Mouse (Mus musculus) natural killer cell, adult 2 months (primary cell): ENCODE measurements around the gene Alg14.

Experiments used
- DNase-seq, 2 experiments: peaks; one replicate each; pipeline ENCODE4 v3.0.0; 2022; ENCODE audit warnings: low spot score in 2 of 2

The Alg14 gene

DNA sequence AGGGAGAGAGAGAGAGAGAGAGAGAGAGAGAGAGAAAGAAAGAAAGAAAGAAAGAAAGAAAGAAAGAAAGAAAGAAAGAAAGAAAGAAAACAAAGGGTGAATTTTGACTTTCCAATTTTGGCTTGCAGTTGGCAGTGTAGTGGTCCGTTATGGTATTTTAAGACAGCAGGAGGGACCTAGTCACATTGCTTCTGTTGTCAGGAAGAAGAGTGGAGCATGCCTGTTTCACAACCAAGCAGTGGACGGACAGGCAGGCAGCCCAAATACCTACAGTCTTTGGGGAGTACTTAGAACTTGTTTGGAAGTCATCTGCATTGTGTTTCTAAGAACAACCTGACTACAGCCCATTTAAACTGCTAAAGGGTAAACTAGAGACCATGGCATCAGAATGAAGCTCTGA lies 47.1 kb downstream of the Alg14 start:
- DNase-seq = no peak

DNA sequence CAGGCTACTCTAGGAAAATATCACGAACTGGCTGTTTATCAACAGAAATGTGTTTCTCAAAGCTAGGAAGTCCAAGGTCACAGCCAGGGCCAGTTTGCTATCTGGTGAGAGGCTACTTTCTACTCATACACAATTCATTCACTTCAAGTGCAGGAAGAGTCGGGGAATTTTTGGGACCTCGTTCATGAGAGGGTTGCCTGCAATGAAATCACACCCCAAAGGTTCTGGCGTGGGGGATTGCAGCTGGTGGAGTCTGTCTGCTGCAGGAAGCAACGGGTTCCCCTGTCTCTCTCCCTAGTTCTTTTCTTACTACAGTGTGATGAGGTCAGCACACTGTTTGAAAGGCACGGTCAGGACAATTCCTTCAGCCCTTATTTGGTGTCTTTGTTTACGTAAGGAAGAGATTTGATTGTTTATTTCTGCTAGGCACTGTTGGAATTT lies 48.8 kb downstream of the Alg14 start:
- no peak for DNase-seq

- DNase-seq = no peak
These were observed 51.7 kb downstream of the Alg14 start for GRCm38 (mm10) chr3:121343224-121343623.

GRCm38 (mm10) chr3:121344056-121344945 lies 52.7 kb downstream of the Alg14 start:
- DNase-seq = no peak

DNA sequence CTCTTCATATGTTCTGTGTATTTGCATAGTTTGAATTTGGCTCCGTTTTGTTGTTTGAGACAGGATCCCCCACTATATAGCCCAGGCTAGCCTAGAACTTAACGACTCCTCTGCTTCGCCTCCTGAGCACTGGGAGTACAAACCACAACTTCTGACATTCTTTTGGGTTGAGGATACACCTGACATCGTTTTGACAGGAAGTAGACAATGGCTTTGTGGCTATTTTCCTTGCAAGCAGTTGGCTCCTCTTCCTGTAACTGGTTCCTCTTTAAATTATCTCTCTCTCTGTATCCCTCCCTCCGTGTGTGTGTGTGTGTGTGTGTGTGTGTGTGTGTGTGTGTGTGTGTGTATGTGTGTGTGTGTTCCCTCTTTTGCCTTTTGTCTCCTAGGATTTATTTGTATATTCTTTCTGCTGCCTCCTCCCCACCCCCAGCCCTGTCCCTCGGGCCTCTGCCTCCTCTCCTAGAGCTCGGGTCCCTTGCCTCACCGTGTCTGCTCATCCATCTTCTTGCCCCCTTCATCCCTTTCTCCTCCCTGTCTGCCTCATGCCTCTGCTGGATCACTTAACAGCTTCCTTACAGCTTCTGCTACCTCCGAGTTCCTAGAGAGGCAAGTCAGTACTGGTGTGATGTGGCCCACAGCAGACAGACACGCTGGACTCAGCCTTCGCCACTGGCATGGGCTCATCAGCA lies 53.5 kb downstream of the Alg14 start:
- DNase-seq = peak in 1 of 2 experiments; percentile 35

DNA sequence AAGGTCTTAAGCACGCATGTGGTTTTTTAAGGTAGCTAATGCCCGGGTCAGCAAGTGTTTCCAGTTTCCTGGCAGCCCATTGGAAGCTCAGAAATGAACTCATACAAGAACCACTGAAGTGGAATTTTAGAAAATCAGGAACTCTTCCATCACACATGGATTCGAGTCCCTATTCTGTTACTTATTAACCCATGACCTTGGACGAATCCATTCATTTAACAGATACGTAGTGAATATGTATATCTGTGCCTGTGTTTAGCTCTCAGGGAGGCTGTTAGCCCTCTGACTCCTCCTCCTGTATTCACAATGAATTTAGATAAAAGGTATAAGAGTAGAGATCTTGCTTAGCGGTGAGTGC lies 54.0 kb downstream of the Alg14 start:
- no peak for DNase-seq

GRCm38 (mm10) chr3:121346507-121347267 lies 55.1 kb downstream of the Alg14 start:
- DNase-seq = no peak

- no peak for DNase-seq
These were observed 57.2 kb downstream of the Alg14 start for GRCm38 (mm10) chr3:121348792-121349191.

DNA sequence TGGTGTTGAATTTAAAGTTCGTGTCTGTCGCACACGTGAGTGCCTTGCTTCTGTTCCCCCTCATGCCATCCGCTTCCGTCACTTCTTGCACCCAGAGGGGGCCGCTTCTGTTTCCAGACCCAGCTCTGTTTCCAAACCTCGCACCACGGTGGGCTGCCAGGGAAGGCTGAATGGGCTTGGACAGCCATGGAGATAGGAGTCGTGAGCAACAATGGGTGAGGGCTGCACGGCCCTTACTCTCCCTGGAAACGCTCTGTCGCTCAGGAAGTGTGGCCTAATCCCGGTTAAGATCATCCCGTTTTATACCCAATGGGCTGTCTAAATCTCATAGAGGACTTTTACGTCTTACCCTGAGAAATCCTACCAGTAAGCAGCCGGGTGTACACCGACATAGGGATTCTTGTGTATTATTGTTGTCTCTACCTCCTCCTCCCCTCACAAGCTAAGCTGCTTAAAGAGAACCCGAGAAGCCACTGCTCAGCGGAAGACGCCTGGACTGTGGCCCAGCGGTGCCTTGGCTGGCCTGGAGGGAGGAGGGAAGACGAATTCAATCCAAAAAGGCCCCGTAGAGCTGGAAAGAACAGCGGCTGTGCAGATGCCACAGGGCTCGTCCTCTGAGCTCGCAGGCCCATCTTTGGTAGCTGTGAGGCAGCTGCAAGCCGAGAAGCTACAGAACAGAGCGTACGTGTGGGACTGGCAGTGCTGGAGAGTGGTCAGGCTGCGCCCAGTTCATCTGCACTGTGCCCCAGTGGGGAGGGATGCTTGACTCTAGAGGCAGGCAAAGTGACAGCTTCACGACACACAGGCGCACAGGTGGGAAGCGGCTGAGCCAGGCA lies 58.0 kb downstream of the Alg14 start:
- DNase-seq = no peak

GRCm38 (mm10) chr3:121351257-121351656 lies 59.7 kb downstream of the Alg14 start:
- DNase-seq = no peak

GRCm38 (mm10) chr3:121354281-121354680 lies 62.7 kb downstream of the Alg14 start:
- no peak for DNase-seq

GRCm38 (mm10) chr3:121354861-121355470 lies 63.4 kb downstream of the Alg14 start:
- DNase-seq = no peak

- DNase-seq = no peak
These were observed 64.0 kb downstream of the Alg14 start for GRCm38 (mm10) chr3:121355569-121355968.

- DNase-seq = no peak
These were observed 64.5 kb downstream of the Alg14 start for GRCm38 (mm10) chr3:121356111-121356510.

- DNase-seq = no peak
These were observed 65.5 kb downstream of the Alg14 start for GRCm38 (mm10) chr3:121357030-121357429.

DNA sequence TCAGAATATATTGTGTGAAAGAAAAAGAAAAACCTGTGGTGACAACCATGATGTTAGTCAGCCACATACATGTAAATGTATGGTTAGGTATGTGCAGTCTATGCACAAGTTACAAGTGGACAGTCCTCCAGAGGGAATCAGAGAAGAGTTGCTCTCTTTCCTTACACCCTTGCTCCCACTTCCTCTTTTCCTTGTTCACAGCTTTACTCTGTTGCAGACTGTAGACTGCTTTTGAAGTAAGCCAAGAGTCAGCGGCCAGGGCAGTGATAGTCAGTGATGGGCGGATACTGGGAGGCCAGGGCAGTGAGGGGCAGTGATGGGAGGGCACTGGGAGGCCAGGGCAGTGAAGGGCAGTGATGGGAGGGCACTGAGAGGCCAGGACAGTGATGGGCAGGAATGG lies 66.7 kb downstream of the Alg14 start:
- DNase-seq = no peak

DNA sequence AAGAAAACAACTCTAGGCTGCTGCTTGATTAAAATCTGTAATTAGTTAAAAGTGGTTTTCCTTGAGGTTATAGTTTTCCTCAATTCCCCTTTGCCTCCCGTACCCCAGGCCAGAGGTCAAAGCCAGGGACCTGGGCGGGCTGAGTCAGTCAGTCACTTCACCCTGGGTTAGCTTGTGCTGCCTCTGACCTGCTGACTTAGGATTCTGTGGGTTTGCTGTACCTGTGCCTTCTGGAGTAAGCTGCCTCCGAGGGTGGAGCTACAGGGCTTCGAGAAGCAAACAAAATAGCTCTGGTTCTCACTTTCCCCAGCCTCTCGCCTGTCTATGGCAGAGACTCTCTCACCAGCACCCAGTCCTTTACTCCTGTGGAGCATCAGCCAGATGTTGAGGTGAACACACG lies 67.3 kb downstream of the Alg14 start:
- DNase-seq = no peak

DNA sequence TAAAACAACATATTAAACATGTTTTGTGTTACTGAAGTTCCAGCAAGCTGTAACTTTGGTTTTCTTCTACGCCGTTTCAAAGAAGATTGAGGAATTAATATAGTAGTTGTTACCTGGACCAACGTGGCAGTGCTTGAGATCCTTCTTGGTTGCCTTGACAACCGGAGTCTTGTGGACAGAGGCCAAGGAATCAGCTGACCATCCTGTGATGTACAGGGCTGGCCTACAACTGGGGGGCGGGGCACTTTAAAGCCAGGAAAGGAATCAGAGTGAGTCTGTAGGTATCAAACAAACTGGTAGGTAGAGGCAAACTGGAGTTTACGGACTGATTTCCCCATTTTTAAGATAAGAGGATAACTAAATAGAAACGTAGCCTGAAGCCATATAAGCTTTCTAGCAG lies 67.7 kb downstream of the Alg14 start:
- no peak for DNase-seq

DNA sequence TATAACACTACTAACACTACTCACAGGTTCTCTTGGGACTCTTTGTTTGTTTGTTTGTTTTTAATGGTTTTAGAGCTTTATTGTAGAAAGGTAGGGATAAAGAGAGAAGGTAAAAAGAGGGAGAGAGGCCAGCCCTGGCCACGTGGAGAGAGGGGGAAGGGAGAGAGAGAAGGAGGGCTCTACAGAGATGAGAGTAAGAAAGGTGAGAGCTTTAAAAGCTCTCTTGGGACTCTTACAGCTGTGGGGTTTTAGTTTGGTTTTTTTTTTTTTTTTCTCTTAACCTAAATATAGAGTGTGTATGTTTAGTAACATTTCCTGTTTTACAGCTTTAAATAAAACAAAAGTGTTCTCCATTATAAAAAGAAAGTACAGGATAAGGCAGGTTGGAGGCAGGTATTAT lies 70.4 kb downstream of the Alg14 start:
- DNase-seq = no peak

GRCm38 (mm10) chr3:121364388-121364787 lies 72.8 kb downstream of the Alg14 start:
- no peak for DNase-seq

DNA sequence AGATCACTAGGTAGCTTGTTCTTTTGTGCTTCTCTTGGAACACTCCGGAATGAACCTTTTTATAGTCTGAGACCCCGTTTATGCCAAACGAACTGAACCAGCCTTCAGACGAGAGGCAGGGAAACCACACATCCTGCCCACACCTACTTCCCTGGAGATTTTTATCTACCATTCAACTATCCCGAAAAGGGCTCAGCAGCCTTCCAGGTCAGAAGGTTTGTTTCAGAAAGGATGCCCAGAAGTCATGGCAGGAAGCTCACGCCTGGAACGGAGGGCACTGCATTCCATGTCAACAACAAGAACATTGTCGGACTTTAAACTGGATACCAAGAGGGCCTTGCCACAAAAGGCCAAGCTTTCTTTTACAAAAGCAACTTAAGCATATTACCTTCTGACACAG lies 73.6 kb downstream of the Alg14 start:
- no peak for DNase-seq
